Mouse (Mus musculus) ovary, postnatal 10 days (tissue): ENCODE results near the gene Dennd1a.

Source experiments
- DNase-seq: peaks from one replicate; pipeline ENCODE4 v3.0.0; 2022; ENCODE audit warnings: low spot score

The Dennd1a gene

DNA sequence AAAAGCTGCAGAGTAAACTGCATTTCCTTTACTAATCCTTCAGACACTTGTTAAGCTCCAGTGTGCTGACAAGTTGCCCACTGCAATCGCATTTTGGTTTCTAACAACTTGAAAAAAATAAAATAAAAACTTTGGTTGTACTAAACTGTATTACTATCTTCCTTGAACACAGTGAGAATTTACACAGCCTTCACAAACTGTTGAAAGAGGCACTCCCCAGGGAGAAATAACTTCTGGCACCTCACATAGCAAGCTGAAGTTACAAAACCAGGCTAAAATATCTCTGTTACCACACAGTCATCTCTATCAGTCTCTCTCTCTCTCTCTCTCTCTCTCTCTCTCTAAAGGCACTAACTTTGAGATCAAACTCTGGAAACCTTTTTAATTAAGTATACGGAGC, 63.4 kb downstream of the Dennd1a start:
- no peak for DNase-seq

- DNase-seq = no peak
These were observed 65.7 kb downstream of the Dennd1a start for GRCm38 (mm10) chr2:38221461-38221860.

- no peak for DNase-seq
These were observed 66.3 kb downstream of the Dennd1a start for GRCm38 (mm10) chr2:38220687-38221435.

- no peak for DNase-seq
These were observed 67.5 kb downstream of the Dennd1a start for GRCm38 (mm10) chr2:38219666-38220065.

GRCm38 (mm10) chr2:38213041-38213440, 74.1 kb downstream of the Dennd1a start:
- DNase-seq = no peak

DNA sequence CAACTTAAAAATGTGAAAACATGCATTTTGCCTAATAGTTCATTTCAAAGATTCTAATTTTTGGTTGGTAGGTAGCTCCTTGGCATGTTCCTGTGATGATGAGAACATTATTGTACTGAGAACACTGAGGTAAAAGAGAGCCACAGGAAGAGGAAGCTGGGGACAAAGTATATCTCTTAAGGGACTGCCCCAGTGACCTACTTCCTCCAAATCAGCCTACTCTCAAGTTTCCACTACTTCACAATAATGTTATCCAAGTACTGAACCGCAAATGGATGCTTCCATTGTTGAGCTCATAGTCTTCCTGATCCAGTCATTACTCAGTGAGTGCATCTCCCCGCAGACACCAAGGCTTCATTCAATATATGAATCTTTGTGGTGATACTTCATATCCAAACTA, 75.8 kb downstream of the Dennd1a start:
- DNase-seq = no peak

DNA sequence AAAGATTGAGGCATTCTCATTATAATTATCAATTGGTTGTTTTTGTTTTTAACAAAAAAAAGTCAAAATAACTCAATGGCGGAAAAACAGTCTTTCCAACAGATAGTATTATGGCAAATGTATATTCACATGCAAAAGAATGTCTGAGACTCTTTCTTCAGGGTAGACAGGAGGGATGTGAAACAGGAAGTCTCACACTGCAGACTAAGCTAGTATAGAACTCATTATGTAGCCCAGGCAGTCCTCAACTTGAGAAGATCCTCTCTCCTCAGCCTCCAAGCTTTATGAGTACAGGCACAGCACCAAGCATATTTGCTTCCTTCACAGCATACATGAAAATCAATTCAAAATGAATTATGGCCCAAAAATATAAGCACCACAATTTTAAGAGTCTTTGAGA, 79.4 kb downstream of the Dennd1a start:
- DNase-seq = no peak

DNA sequence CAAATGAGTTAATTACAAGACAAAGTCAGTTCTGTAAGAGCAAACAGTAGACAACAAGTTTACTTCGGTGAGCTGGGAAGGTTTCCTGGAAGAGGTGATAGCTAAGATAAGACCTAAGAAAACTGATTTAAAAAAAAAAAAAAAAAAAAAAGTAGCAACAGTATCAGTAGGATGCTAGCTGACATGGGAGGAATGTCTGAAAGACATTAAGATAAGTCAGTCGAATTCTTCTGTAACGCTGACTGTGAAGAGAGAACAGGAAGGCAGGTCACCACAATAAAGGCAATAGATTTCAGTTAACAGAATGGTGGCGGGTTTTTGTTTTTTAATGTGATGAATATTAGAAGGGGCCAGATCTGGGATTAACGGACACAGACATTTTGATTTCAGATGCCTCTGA, 81.9 kb downstream of the Dennd1a start:
- DNase-seq = no peak

GRCm38 (mm10) chr2:38204696-38205095, 82.5 kb downstream of the Dennd1a start:
- DNase-seq = no peak

DNA sequence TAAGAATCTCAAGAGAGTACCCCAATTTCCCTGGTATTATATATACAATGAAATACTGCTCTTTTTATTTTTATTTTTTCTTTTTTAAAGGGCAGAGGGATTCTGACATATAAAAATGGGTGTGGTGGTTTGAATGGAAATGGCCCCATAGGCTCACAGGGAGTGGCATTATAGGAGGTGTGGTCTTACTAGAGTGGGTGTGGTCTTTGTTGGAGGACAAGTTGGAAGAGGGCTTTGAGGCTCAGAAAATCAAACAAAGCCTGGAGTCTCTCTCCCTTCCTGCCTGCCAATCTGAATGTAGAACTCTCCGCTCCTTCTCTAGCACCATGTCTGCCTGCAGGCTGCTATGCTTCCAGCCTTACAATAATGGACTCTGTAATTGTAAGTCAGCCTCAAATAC, 89.1 kb downstream of the Dennd1a start:
- DNase-seq = no peak

DNA sequence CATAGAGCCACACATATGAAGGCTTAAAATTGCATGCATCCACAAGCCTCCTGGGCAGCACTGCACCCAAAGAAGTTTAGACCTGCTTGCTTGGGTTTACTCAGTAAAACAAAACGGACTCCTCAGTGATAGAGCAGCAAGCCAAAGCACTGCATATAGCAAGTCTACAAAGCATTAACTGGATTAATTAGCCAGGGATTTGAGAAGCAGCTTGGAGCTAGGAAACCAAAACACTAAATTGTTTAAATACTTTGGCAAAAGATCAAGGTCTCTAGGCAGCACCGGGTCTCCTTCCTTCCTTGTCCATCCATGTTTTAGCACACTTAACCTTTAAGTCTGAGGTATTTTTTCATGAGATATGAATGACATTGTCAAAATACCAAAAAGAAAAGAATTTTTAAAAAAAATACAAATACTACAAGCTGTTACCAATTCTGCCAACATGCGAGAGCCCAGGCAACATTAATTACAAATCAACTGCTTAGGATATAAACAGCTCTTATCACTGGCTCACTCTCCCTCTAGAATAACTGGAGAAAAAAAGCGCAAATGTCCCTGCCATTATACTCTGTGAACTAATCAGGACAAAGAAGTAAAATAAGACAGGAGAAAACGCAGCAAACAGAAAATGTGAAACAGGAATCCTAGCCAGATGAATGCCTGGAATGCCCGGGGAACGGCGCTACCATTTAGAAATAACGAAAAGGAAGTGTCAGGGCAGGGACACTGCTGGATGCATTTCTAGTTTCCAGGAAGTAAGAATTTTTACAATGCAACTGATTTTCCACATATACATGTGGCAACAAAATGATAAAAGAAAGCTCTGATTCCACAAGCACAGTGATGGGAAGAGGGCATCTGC, 90.8 kb downstream of the Dennd1a start:
- no peak for DNase-seq

DNA sequence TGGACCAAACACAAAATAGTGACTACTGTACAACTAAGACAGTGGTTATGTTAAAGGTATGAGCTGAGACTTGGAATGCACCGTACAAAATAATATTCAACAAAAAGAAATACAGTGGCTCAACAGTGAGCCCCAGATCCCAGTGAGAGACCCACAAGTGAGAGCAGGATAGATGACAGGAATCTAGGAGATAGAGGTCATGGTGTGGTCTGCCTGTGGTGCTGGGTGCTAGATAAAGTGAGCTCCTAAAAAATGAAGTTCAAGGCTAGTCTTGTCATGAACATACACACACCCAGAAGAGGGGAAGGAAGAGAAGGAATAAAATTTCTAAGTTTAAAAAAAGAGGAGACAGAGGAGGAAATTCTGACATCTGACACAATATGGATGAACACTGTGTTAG, 95.2 kb downstream of the Dennd1a start:
- DNase-seq = no peak

- no peak for DNase-seq
These were observed 95.6 kb downstream of the Dennd1a start for GRCm38 (mm10) chr2:38191601-38192000.

DNA sequence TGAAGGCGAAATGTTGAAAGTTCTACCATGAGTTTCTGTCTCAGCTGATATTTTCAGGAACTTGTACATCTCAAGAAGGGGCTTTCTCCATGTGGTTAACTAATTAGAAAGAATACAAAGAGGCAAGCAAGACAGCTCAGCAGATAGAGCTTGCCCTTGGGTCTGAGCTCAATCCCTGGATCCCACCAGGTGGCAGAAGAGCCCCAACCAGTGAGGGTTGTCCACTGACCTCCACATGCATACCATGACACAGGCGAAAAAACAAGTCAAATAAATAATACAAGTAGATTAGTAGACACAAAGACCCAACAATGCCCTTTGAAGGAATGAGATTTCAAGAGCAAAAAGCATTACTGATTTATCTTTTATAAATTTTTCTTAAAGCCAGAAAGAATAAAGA, 100.8 kb downstream of the Dennd1a start:
- no peak for DNase-seq

DNA sequence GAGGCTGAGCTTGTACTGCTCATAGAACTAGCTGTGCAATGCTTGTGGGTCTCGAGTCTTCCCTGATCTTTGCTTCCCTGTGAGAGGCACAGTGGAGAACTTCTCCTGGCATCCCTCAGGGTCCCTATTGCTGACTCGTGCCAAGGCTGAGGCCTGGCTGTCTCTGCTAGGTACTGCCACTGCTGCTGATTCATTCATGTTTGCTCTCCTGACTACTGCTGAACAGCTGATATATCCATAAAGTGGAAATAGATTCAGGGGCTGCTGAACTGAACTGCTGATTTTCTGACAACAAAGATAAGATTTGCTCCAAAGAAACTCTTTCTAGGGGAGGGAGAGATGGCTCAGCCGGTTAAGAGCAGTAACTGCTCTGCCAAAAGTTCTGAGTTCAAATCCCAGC, 102.2 kb downstream of the Dennd1a start:
- DNase-seq = no peak

DNA sequence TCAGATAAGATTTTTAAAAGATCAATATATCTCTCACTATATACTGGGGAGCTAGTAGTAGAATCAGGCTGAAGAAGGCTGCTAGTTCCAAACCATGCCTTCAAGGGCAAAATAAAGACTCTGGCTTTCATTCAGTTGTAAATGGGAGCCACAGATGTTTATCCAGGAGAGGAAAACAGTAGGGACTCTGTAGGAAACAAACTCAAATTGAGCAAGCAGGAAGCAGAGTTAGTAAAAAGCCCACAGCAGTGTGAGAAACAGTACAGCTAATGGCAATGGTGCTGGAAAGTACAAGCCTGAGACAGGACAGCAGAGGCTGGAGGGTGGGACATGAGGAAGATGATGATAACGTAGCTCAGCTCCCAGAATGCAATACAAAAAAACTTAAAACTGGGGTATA, 103.3 kb downstream of the Dennd1a start:
- DNase-seq = no peak

GRCm38 (mm10) chr2:38182283-38182682, 104.9 kb downstream of the Dennd1a start:
- DNase-seq = no peak

GRCm38 (mm10) chr2:38177583-38177978, 109.6 kb downstream of the Dennd1a start:
- DNase-seq = no peak

- no peak for DNase-seq
These were observed 110.2 kb downstream of the Dennd1a start for GRCm38 (mm10) chr2:38176870-38177582.

GRCm38 (mm10) chr2:38175276-38175675, 111.9 kb downstream of the Dennd1a start:
- DNase-seq = no peak

DNA sequence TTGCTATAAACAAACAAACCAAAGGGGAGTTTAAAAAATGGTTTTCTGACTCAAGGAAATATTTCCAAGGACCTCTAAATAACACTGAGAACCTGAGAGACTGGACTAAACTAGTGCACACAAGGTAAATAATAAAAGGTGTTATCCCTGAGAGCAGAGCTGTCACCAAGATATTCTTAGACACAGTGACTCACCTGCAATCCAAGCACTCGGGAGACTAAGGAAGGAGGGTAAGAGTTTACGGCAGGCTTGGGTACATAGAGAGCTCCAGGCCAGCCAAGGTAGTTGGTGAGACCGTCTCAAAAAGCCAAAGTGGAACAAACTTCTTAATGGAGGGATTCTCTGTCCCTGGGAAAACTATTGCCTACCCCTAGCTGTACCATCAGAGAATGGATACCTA, 118.6 kb downstream of the Dennd1a start:
- no peak for DNase-seq

- no peak for DNase-seq
These were observed 121.2 kb downstream of the Dennd1a start for GRCm38 (mm10) chr2:38165966-38166365.
